Mouse (Mus musculus): ENCODE measurements around the gene Slc35b4.
A peak's percentile ranks its signal among the peaks of the same experiment; 100 is the strongest.

The Slc35b4 gene

GRCm38 (mm10) chr6:34176864-34177247, at the start of gene Slc35b4:
Gene Slc35b4, minus strand, starts transcription at chr6:34177111.
- DNase-seq: peak; percentile 90 to 94

DNA sequence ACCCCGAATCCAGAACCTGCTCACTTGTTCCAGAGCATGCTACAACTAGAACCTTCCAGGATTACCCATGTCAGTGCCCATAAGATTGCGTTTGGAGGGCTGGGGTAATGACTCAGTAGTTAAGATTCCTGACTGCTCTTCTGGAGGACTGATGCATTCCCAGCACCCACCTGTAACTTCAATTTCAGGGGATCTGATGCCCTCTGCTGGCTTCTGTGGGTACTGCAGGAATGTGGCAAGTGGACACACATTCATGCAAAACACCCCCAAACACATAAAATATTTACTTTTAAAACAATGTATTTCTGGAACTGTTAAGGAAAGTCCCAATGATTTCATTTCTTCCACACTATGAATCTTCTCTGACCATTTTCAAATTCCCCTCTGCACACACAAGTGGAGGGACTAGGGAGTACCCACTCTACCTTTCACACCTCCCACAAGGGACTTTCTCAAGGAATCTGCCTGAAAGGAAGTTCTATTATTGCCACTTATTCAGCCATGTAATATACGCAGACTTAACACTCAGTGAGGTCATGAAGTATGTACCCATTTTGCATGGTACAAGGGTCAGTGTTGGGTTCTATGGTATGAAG, 48.2 kb upstream of the Slc35b4 start:
- no peak for DNase-seq

DNA sequence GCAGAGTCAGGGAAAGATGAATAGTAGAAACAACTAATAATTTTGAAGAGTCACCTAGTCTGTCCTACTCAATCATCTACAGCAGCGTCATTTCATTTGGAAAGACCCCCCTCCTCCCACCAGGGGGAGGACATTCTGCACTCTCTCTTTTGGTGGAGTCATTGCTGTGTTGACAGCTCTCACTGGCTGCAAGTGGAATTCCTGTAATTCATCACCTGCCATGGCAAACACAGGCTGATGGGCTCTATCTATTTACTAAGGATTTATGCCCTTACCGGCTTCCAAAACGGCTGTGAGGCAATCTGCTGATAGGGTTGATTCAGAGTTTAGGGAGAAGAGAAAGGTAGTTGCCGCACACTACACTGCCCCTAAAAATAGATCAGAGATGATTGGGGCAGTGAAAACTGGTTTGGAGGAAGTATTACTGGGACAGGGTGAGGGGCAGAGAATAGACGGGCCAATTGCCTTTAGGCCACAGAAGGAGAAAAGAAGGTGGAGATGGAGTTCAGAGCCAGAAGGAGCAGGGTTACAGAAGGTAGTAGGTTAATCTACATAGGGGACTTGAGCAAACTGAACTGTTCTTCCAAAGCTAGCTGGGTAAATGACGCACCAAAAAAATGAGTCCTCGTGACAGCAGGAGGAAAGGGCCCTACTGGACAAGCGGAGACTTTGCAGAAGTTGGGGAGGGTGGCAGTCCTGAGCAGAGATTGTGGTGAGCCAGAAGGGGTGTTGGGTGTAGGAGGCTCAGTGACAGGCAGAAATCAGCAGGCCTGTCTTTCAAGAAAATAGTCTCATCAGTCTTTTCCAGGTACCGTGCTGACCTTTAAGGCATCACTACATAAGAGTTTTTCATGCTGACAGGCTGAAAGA, 39.8 kb upstream of the Slc35b4 start:
- no peak for DNase-seq

DNA sequence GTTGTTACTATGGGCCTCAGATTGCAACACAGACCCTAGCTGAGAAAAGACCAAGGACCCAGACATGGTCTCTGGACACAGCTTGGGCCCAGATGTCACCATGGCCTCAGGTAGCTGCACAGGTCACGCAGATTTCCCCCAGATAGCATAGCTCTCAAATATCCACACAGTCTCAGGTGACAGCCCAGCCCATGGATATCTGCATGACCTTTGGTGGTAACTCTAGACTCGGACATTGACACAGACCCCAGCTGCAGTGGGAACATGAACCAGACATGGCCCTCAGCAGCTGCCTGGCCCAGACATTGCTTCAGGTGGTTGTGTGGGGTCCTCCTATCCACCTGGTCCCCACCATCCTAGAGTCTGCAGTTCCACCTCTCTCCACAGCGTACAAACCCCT, 28.8 kb upstream of the Slc35b4 start:
- no peak for DNase-seq

DNA sequence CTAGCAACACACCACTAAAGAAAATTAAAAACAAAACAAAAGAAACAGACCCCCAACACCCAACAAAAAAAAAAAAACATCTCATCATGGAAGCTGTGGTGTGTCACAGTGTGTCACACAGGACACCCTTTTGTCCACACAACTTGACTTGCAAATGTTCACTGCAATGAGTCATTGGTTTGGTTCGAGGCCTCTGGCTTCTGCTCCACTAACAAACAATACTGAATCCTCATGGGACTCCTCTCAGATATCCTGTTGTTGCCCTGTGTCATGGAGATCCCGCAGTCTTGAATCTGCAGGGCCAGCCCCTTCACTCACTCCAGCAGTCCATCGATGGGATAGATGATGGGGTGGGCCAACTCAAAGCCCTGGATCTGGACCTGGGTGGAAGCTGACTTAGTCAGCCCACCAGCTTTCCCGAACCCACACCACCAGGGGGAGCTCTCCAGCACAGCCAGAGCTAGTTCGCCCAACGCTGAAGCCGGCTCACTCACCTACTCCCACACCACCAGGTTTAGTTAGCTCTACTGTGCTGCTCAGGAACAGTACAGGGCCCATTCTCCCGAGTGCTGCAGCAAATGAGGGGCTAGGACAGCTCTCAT, 28.2 kb upstream of the Slc35b4 start:
- peak; percentile 19 to 67 for DNase-seq

GRCm38 (mm10) chr6:34203503-34203902, 26.6 kb upstream of the Slc35b4 start:
- no peak for DNase-seq

- no peak for DNase-seq
These were observed 18.1 kb upstream of the Slc35b4 start for GRCm38 (mm10) chr6:34194981-34195380.

GRCm38 (mm10) chr6:34193708-34194475, 17.0 kb upstream of the Slc35b4 start:
- peak; percentile 30 to 63 for DNase-seq

GRCm38 (mm10) chr6:34191401-34191800, 14.5 kb upstream of the Slc35b4 start:
- no peak for DNase-seq

GRCm38 (mm10) chr6:34189494-34189893, 12.6 kb upstream of the Slc35b4 start:
- DNase-seq: no peak

DNA sequence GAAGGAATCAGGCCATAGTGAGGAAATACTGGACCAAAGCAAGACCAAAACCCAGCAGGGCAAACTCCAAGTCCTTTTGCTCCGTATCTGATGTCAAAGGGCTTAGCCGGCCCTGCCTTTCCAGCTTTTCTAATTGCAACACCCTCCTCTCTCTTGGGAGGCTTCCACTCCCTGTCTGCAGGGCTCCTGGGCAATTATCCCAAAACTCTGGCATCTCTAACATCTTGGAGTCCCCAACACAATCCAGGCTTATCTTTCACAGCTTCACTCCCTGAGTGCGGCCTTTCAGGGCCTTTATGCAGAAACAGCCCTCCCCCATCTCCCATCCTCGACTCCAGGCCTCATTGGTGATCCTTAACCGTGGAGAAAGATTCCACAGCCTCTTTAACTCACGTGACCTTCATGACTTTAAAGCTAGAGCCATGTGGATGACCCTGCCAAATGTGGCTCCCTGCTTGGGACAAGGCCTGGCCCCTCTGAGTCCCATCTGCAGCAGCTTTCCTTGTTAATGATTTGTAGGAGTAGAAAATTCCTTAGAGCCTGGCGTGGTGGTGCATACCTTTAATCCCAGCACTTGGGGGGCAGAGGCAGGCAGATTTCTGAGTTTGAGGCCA, 11.2 kb upstream of the Slc35b4 start:
- DNase-seq: no peak

- no peak for DNase-seq
These were observed 10.5 kb upstream of the Slc35b4 start for GRCm38 (mm10) chr6:34187273-34187863.

- DNase-seq: no peak
These were observed 6.4 kb upstream of the Slc35b4 start for GRCm38 (mm10) chr6:34183326-34183725.

DNA sequence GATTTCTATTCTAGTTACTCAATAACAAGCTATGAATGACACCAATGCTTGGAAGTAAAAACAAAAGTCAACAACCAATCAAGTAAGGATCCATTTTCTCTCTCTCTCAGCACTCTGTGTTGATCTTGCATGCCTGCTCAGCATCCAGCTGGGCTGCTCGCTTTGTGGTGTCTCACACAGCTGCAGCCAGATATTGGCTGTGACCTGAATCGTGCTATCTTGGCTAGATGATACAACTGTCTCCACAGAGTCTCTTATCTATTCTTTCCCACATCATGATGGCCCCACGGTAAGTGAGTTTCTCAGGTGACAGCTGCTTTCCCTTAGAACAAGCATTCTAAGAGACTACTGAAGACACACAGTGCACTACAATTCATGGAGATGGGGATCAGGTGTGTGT, 5.0 kb upstream of the Slc35b4 start:
- DNase-seq: no peak

DNA sequence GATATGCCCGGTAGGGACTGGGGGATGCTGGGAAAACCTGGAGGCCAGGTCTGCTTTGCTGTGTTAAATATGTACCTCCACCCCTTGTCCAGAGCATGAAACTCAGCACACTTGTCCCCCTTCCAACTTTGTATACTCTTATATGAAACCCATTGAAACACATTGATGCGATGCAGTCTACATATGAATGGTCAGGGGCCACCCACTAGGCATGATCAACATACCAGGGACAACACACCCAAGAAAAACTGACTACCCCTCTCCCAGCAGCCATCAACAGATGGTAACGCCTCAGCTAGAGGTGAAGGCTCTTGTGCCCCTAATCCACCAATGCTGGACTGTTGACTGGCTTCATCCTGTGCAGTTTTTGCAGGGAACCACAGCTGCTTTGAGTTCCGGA, 3.0 kb upstream of the Slc35b4 start:
- no peak for DNase-seq

- DNase-seq: no peak
These were observed 2.1 kb upstream of the Slc35b4 start for GRCm38 (mm10) chr6:34179007-34179406.

DNA sequence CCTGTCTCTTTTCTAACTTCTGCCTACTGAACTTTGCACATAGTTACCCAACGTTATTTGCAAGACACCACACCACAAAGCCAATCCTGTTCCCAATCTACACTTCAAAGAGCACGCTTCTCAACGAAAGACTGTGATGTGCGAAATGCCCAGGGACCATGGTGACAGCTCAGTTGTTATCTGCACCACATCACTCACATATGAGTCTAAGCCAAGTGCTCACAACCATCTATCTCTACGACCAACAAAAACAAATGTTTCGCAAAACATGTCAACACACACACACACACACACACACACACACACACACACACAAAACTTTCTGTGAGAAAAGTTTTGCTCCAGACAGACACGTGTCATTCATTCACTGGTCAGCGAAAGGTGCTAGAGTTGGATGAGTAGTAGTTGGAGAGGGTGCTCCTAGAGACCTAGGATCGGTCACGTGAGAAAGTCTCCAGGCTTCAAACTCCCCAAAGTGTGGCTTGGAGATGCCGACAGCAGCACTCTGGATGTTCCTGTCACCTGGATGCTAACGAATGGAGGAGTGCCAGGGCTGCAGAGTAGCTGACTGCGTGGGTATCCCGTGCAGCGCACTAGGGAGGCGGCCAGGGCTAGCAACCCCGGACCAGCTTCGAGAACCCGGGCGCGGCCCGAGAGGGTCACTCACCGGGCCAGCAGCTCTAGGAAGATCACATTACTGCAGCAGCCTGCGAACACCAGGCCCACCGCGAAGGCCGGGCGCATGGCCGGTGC, 624 bp downstream of the Slc35b4 start:
- DNase-seq: no peak

DNA sequence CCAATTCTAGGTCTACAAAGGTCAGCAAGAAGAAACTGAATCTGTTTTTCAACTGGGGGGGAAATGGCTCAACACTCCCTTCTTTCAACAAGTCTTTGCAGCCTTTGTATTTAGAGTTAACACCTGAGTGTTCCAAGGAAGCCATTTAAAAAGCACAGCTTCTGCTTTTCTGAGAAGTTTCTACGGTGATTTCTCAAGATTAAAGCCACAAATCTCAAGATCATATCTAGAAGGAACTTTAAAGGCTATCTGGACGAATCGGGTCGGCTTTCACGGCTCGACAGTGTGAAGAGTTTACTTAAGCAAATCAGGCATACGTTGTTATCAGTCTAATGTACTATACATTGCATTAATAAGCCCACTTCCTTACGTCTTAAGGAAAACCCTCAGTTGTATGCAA, 2.2 kb downstream of the Slc35b4 start:
- no peak for DNase-seq

GRCm38 (mm10) chr6:34173251-34173650, 3.7 kb downstream of the Slc35b4 start:
- no peak for DNase-seq

- DNase-seq: no peak
These were observed 5.0 kb downstream of the Slc35b4 start for GRCm38 (mm10) chr6:34171748-34172457.

Data from cerebellum, postnatal 25 days (tissue).